Mouse (Mus musculus) thymus, adult 2 months (tissue): ENCODE data around the gene Smarca4. TPM values are rescaled to one million over a fixed set of nuclear protein-coding genes. Genes with fewer than 3 reads are reported as not detected.

Experiments used
- DNase-seq: peaks from one replicate; pipeline ENCODE4 v3.0.0; 2021
- H3K27ac ChIP-seq: fragments of 200-500 bp; 2 replicates; pipeline ENCODE4 v1.5.1; 2012; ENCODE audit warnings: low read length, control low read depth; ENCODE audit not compliant: control insufficient read depth, insufficient read depth
- H3K27me3 ChIP-seq: fragments of 200-500 bp; 2 replicates; pipeline ENCODE4 v1.6.1; 2012; ENCODE audit warnings: mild to moderate bottlenecking, low read length, moderate library complexity, mixed read lengths; ENCODE audit not compliant: control insufficient read depth, insufficient read depth
- H3K36me3 ChIP-seq: fragments of 200-500 bp; 2 replicates; pipeline ENCODE4 v1.6.1; 2012; ENCODE audit warnings: mild to moderate bottlenecking, low read length, moderate library complexity; ENCODE audit not compliant: control insufficient read depth, insufficient read depth
- H3K4me1 ChIP-seq: fragments of 200-500 bp; replicated peaks from 2 replicates; pipeline ENCODE4 v1.6.1; 2012; ENCODE audit warnings: low read length; ENCODE audit not compliant: control insufficient read depth, insufficient read depth
- H3K4me3 ChIP-seq: fragments of 200-500 bp; 2 replicates; pipeline ENCODE4 v1.5.1; 2012; ENCODE audit warnings: mild to moderate bottlenecking, low read length, control low read depth, moderate library complexity; ENCODE audit not compliant: control insufficient read depth, insufficient read depth
- CTCF ChIP-seq: fragments of 200-500 bp; IDR thresholded peaks from 2 replicates; pipeline ENCODE4 v1.5.1; 2012; ENCODE audit warnings: mild to moderate bottlenecking, control low read depth, low read length, moderate library complexity, borderline replicate concordance; ENCODE audit not compliant: control insufficient read depth, poor library complexity, insufficient read depth; ENCODE audit errors: extremely low read depth
- POLR2A ChIP-seq: fragments of 200-500 bp; IDR thresholded peaks from 2 replicates; pipeline ENCODE4 v1.6.1; 2012; ENCODE audit warnings: mild to moderate bottlenecking, low read length, control low read depth, moderate library complexity; ENCODE audit not compliant: control insufficient read depth, poor library complexity, insufficient read depth; ENCODE audit errors: extremely low read depth
- WGBS: fragments of 180-500 bp; shearing (Covaris S2); methylation state at CpG from one replicate; pipeline ENCODE4 v1.1.7; 2018; 5-methylcytosine and 5-hydroxymethylcytosine counted together
- polyA plus RNA-seq: library from polyadenylated mRNA; depleted of rRNA; stranded (reverse); fragments of >200 nt; gene quantifications from 2 replicates; pipeline ENCODE4 v1.2.3, GENCODE M21; 2012; rRNA removed

Smarca4 gene
- 156 and 191 TPM in 2 replicates for polyA plus RNA-seq

DNA sequence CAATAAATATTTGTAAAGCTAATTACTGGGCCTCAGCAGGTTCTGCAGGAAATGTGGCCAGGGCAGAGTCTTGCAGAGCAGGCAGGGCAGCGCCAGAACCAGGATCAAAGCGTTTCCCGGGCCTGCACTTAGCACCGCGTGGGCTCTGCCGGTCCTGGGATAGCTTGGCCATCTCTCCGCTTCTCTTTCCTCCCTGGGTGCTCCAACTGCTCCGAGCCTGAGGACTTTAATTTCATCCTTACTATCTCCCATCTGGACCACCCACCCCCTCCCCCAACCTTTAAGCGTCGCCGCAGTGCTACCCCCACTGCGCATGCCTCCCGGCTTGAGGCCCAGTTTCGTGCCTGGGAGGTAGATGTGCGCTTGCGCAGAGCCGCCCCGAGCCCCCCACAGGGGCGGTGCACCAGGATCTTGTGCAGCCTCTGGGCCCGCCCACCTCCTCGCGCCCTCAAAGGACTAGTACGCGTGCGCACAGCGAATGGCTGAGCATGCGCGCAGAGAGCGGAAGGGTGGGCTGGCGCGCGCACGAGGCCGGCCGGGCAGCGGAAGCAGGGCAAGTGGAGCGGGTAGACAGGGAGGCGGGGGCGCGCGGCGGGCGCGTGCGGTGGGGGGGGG lies at the start of gene Smarca4:
TSS of gene Smarca4 (plus strand) at position 553 of the 615 bp plus-strand sequence.
- H3K27ac ChIP-seq: peak within 1 kb of the TSS; percentile 91
- TF ChIP-seq POLR2A: peak; percentile 64
- peak; percentile 40; the same call in 1 of the 2 replicates for TF ChIP-seq CTCF
- H3K27me3 ChIP-seq: no peaks in the 10 kb centered on the region
- DNase-seq: peak; percentile 100
- peaks cover 8% of the 10 kb centered on the region for H3K4me1 ChIP-seq
- WGBS: under 1% methylated on average over 45 of the region's 45 CpGs
- no peaks in the 10 kb centered on the region for H3K36me3 ChIP-seq
- H3K4me3 ChIP-seq: peak within 1 kb of the TSS; percentile 69

DNA sequence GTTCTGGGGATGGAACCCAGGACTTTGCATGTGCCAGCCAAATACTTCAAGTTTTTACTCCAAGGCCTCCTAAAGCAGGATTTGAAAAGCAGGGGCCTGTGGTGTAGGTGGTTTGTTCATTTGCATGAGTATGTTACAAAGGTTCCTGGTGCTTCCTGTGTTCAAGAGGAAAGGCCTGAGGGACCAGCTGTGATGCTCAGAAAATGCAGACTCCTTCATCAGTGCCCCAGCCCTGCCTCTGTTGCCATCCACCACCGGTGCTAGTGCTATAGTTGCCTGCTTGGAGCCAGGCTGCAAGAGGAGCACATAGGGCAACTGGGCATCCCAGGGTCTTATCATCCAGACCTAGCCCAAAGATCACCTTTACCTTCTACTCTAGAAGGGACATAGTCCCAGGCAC lies 49.4 kb upstream of the Smarca4 start:
- no peak overlapping the region for H3K27ac ChIP-seq
- H3K4me3 ChIP-seq: no peak overlapping the region
- no peaks in the 10 kb centered on the region for H3K27me3 ChIP-seq
- TF ChIP-seq CTCF (no peak), POLR2A (no peak)
- no peaks in the 10 kb centered on the region; the same call in 1 of the 2 replicates for H3K36me3 ChIP-seq
- 95% methylated on average over 1 of the region's 1 CpGs for WGBS
- DNase-seq: no peak
- H3K4me1 ChIP-seq: peaks cover 3% of the 10 kb centered on the region; the same call in 1 of the 2 replicates

GRCm38 (mm10) chr9:21567051-21567450 lies 48.9 kb upstream of the Smarca4 start:
- Histone ChIP-seq H3K4me3 (no peak overlapping the region), H3K27ac (no peak overlapping the region), H3K27me3 (no peaks in the 10 kb centered on the region), H3K4me1 (peaks cover 3% of the 10 kb centered on the region; the same call in 1 of the 2 replicates), H3K36me3 (peaks cover 4% of the 10 kb centered on the region; the same call in 1 of the 2 replicates)
- 77% methylated on average over 2 of the region's 2 CpGs for WGBS
- no peak for DNase-seq
- TF ChIP-seq CTCF (no peak), POLR2A (no peak)

- H3K27ac ChIP-seq: no peak overlapping the region
- 96% methylated on average over 8 of the region's 8 CpGs for WGBS
- H3K4me3 ChIP-seq: no peak overlapping the region
- H3K36me3 ChIP-seq: peaks cover 6% of the 10 kb centered on the region; the same call in 1 of the 2 replicates
- H3K27me3 ChIP-seq: no peaks in the 10 kb centered on the region
- DNase-seq: no peak
- no peak for TF ChIP-seq CTCF
- no peak for TF ChIP-seq POLR2A
- peaks cover 3% of the 10 kb centered on the region; the same call in 1 of the 2 replicates for H3K4me1 ChIP-seq
These were observed 47.2 kb upstream of the Smarca4 start for GRCm38 (mm10) chr9:21568657-21569255.

GRCm38 (mm10) chr9:21574012-21574801 lies 41.8 kb upstream of the Smarca4 start:
- Histone ChIP-seq H3K27ac (no peak overlapping the region), H3K27me3 (no peaks in the 10 kb centered on the region), H3K4me1 (no peaks in the 10 kb centered on the region), H3K36me3 (peaks cover 6% of the 10 kb centered on the region; the same call in 1 of the 2 replicates), H3K4me3 (no peak overlapping the region)
- 95% methylated on average over 8 of the region's 8 CpGs for WGBS
- no peak for DNase-seq
- TF ChIP-seq CTCF: no peak

- no peak for DNase-seq
- H3K27me3 ChIP-seq: no peaks in the 10 kb centered on the region
- H3K4me3 ChIP-seq: no peak overlapping the region
- WGBS: 97% methylated on average over 10 of the region's 10 CpGs
- peaks cover 6% of the 10 kb centered on the region; the same call in 1 of the 2 replicates for H3K36me3 ChIP-seq
- H3K4me1 ChIP-seq: no peaks in the 10 kb centered on the region
- TF ChIP-seq POLR2A (no peak), CTCF (no peak)
- H3K27ac ChIP-seq: no peak overlapping the region
These were observed 40.7 kb upstream of the Smarca4 start for GRCm38 (mm10) chr9:21575253-21575652.
